Mouse (Mus musculus): ENCODE data around the gene Chd1.
A peak's percentile ranks its signal among the peaks of the same experiment; 100 is the strongest.

DNA sequence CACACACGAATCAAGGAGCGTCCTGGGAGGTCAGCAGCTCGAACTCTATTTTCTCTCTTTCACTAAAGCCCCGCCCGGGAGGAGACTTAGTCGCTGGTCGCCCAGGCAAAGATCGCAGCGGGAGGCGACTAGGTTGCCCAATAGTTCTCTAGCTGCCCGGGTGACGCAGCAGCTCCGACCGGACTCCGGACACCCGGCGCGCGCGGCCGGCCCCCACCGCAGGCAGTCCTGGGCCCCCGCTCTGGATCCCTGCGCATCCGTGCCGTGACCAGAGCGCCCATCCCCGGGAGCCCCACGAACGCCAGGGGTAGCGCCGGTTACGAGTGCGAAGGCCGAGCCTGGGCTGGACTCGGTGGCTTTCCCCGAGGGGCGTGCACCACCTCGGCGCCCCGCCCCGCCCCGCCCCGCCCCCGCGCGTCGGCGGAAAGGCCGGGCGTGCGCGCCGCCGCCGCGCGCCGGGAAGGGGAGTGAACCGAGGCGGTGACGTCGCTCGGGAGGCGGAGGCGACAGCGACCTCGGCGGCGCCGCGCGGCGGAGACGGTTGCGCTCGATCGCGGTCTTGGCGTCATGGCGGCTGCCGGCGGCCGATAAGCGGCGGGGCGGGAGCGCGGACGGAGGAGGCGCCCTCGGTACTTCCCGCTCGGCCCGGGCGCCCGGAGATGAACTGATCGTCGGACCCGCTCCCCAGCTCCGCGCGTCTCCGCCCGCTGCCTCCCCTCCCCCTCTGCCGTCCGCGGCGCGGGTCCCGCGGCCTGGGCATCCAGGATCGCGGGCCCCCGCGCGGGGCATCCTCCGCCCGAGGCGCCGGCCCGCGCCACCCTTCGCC is at the start of gene Chd1:
- TF ChIP-seq CTCF (IDR thresholded peaks at IDR 0.05; ENCODE audit: control insufficient read depth, insufficient read depth, insufficient replicate concordance, low read depth, low read length) (no peak), POLR2A (IDR thresholded peaks at IDR 0.05; ENCODE audit: control insufficient read depth, low read depth, low read length) (peak; percentile 72)

All from testis, adult 2 months (tissue).